Mouse (Mus musculus): ENCODE measurements around the gene Tlk1. TPM values are rescaled to one million over a fixed set of nuclear protein-coding genes. Genes with fewer than 3 reads are reported as not detected.

Tlk1 gene
- polyA plus RNA-seq, 1 experiment from 2014 or later: 20.2 TPM

GRCm38 (mm10) chr2:70856971-70857370 lies 31.4 kb upstream of the Tlk1 start:
- WGBS: 90% methylated on average over 3 of the region's 3 CpGs
- Histone ChIP-seq H3K27ac (ENCODE audit: low read length) (no peak overlapping the region), H3K4me1 (ENCODE audit: control insufficient read depth, insufficient read depth, low read length) (no peaks in the 10 kb centered on the region), H3K9ac (ENCODE audit: low read depth, low read length) (no peak overlapping the region), H3K4me3 (ENCODE audit: low read length) (no peak overlapping the region), H3K9me3 (ENCODE audit: control insufficient read depth, low read length) (peaks cover 2% of the 10 kb centered on the region; the same call in 1 of the 2 replicates), H3K27me3 (replicated peaks; ENCODE audit: control insufficient read depth, insufficient read depth, low read length) (no peaks in the 10 kb centered on the region), H3K36me3 (ENCODE audit: control insufficient read depth, insufficient read depth, low read length) (no peaks in the 10 kb centered on the region), H3K4me2 (ENCODE audit: low read depth, low read length) (no peak overlapping the region)
- no peak for ATAC-seq

DNA sequence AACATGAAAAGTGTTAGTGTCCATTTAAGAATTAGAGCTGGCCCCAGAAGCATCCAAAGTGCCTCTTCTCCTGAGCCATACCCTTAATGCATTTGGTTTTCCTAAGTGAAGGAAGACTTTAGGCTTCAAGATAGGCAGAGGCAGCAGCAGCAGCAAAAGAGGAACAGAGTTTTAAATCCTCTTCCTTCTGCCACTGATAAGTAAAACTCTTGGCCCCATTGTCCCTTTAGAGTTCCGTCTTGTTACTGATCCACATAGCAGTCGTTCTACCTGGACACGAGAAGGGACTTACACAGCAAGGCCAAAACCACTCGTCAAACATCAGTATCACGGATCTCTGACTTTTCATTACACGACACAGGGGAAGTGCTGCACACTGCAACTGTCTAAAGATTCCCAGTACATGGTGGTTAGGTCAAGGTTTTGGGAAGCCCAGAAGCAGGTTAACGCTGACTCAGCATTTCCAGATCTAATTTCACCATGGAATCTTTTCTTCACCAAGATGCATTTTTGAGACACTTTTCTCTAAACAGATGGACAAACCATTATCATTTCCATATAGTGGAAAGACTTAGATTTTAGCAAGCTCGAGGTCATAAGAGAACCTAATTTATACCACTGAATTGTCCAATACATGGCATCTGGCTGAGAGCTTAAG lies 28.8 kb upstream of the Tlk1 start:
- Histone ChIP-seq H3K9me3 (ENCODE audit: control insufficient read depth, low read length) (no peaks in the 10 kb centered on the region), H3K27ac (ENCODE audit: low read length) (no peak overlapping the region), H3K9ac (ENCODE audit: low read depth, low read length) (no peak overlapping the region), H3K36me3 (ENCODE audit: control insufficient read depth, insufficient read depth, low read length) (no peaks in the 10 kb centered on the region), H3K4me3 (ENCODE audit: low read length) (no peak overlapping the region), H3K27me3 (replicated peaks; ENCODE audit: control insufficient read depth, insufficient read depth, low read length) (no peaks in the 10 kb centered on the region), H3K4me2 (ENCODE audit: low read depth, low read length) (no peak overlapping the region), H3K4me1 (ENCODE audit: control insufficient read depth, insufficient read depth, low read length) (no peaks in the 10 kb centered on the region)
- no peak for ATAC-seq
- 90% methylated on average over 8 of the region's 8 CpGs for WGBS

DNA sequence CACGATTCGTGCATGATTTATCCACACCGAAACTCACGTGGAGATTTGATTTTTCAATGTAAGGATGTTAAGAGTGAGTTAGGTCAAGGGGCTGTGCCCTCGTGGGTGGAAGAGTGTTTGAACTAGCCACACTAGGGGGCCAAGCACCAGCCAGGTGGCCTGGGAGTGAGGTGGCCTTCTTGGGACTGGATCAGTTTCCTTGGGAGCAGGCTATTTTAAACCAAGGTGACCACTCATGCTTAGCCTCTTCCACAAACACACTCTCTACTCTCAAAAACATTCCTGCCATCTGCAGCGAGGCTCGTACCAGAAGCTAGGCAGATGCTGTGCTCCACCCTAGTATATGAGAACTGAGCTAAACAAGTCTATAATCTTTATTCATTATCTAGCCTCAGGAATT lies 27.8 kb upstream of the Tlk1 start:
- no peak overlapping the region for H3K27ac ChIP-seq (ENCODE audit: low read length)
- no peak overlapping the region for H3K9ac ChIP-seq (ENCODE audit: low read depth, low read length)
- no peak for ATAC-seq
- H3K4me3 ChIP-seq (ENCODE audit: low read length): no peak overlapping the region
- H3K36me3 ChIP-seq (ENCODE audit: control insufficient read depth, insufficient read depth, low read length): no peaks in the 10 kb centered on the region
- H3K9me3 ChIP-seq (ENCODE audit: control insufficient read depth, low read length): no peaks in the 10 kb centered on the region
- no peaks in the 10 kb centered on the region for H3K27me3 ChIP-seq (replicated peaks; ENCODE audit: control insufficient read depth, insufficient read depth, low read length)
- 60% methylated on average over 7 of the region's 7 CpGs for WGBS
- no peak overlapping the region for H3K4me2 ChIP-seq (ENCODE audit: low read depth, low read length)
- no peaks in the 10 kb centered on the region for H3K4me1 ChIP-seq (ENCODE audit: control insufficient read depth, insufficient read depth, low read length)

- Histone ChIP-seq H3K4me2 (ENCODE audit: low read depth, low read length) (no peak overlapping the region), H3K9me3 (ENCODE audit: control insufficient read depth, low read length) (no peaks in the 10 kb centered on the region), H3K9ac (ENCODE audit: low read depth, low read length) (no peak overlapping the region), H3K27ac (ENCODE audit: low read length) (no peak overlapping the region), H3K4me3 (ENCODE audit: low read length) (no peak overlapping the region), H3K4me1 (ENCODE audit: control insufficient read depth, insufficient read depth, low read length) (no peaks in the 10 kb centered on the region), H3K36me3 (ENCODE audit: control insufficient read depth, insufficient read depth, low read length) (no peaks in the 10 kb centered on the region), H3K27me3 (replicated peaks; ENCODE audit: control insufficient read depth, insufficient read depth, low read length) (no peaks in the 10 kb centered on the region)
- WGBS: 51% methylated on average over 11 of the region's 11 CpGs
- ATAC-seq: no peak
Observed at GRCm38 (mm10) chr2:70852796-70853221, 27.3 kb upstream of the Tlk1 start.

DNA sequence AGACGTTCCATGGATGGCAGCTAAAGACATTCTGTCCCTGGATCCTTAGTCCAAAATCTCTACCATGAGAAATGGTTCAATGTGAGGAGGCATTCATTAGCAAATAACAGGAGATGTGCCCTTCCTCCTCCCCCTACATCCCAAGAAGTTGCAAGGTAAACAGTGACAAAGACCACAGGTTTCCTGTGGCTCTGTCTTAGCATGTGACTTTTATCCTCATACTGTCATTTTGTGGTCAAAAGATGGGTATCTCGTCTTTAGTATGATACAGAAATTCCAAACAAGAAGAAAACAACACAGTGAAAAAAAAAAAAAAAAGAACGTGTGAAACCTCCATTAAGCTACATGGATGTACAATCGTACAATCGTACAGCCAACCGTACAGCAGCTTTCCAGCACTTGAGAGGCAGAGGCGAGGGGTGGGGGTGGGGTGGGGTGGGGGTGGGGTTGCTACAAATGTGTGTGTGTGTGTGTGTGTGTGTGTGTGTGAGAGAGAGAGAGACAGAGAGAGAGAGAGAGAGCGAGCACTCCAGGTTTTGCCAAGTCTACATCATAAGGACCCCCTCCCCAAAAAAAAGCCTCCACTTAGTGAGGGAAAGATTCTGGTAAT lies 26.8 kb upstream of the Tlk1 start:
- Histone ChIP-seq H3K36me3 (ENCODE audit: control insufficient read depth, insufficient read depth, low read length) (no peaks in the 10 kb centered on the region), H3K9ac (ENCODE audit: low read depth, low read length) (no peak overlapping the region), H3K27ac (ENCODE audit: low read length) (no peak overlapping the region), H3K4me3 (ENCODE audit: low read length) (no peak overlapping the region), H3K27me3 (replicated peaks; ENCODE audit: control insufficient read depth, insufficient read depth, low read length) (no peaks in the 10 kb centered on the region), H3K4me1 (ENCODE audit: control insufficient read depth, insufficient read depth, low read length) (no peaks in the 10 kb centered on the region), H3K4me2 (ENCODE audit: low read depth, low read length) (no peak overlapping the region), H3K9me3 (ENCODE audit: control insufficient read depth, low read length) (no peaks in the 10 kb centered on the region)
- 62% methylated on average over 8 of the region's 8 CpGs for WGBS
- no peak for ATAC-seq

DNA sequence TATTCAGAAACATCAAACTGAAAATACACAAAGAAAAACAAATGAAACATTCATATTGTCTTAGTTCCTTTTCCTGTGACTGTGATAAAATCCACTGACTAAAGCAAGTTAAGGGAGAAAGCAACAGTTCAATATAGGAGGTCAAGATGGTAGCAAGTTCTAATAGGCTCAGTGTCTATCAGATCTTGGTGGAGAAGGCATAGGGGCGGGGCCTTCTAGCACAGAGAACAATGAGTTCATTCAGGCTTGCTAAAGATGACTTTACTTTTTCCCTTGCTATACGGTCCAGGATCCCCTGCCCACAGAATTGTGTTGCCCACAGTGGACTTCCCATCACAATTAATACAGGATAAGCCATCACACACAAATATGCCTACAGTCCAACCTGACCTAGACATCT lies 20.3 kb upstream of the Tlk1 start:
- no peaks in the 10 kb centered on the region; the same call in 1 of the 2 replicates for H3K4me1 ChIP-seq (ENCODE audit: control insufficient read depth, insufficient read depth, low read length)
- H3K4me3 ChIP-seq (ENCODE audit: low read length): no peak overlapping the region
- 61% methylated on average over 2 of the region's 2 CpGs for WGBS
- no peak overlapping the region for H3K27ac ChIP-seq (ENCODE audit: low read length)
- ATAC-seq: no peak
- H3K9me3 ChIP-seq (ENCODE audit: control insufficient read depth, low read length): no peaks in the 10 kb centered on the region
- H3K4me2 ChIP-seq (ENCODE audit: low read depth, low read length): no peak overlapping the region
- no peaks in the 10 kb centered on the region for H3K27me3 ChIP-seq (replicated peaks; ENCODE audit: control insufficient read depth, insufficient read depth, low read length)
- H3K36me3 ChIP-seq (ENCODE audit: control insufficient read depth, insufficient read depth, low read length): no peaks in the 10 kb centered on the region
- no peak overlapping the region for H3K9ac ChIP-seq (ENCODE audit: low read depth, low read length)

DNA sequence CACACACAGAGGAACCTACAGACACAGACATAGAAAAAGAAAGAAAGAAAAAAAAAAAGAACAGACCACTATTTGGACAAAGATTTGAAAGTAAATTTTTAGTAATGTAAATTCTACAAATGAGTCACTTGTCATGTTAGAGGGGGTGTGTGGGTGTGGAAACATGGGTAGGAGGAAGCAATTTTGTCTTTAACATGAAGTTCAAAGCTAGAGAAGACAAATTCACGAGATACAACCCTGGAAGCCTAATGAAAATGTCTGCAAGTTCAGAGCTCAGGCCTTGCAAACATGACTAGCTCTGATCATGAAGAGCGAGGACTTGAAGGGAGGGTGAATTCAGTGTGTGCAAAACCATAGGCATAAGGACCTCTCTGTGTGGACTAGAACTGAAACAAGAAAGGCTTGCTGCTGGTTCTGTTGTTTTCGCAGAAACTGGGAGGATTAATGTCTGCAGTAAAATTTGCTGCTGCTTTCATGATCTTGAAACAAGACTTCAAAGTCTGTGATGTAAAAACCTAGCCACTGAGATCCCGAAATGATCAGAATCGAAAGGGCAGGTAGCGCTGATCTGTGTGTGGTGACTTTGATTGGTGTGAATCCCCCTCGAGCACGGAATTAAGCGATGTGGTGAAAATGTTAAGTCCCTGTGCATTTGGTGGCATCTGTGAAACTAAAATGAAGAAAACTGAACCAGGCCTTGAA lies 19.3 kb upstream of the Tlk1 start:
- H3K9ac ChIP-seq (ENCODE audit: low read depth, low read length): no peak overlapping the region
- H3K27me3 ChIP-seq (replicated peaks; ENCODE audit: control insufficient read depth, insufficient read depth, low read length): no peaks in the 10 kb centered on the region
- H3K4me3 ChIP-seq (ENCODE audit: low read length): no peak overlapping the region
- H3K36me3 ChIP-seq (ENCODE audit: control insufficient read depth, insufficient read depth, low read length): no peaks in the 10 kb centered on the region
- WGBS: 84% methylated on average over 9 of the region's 9 CpGs
- H3K9me3 ChIP-seq (ENCODE audit: control insufficient read depth, low read length): no peaks in the 10 kb centered on the region
- ATAC-seq: no peak
- no peak overlapping the region for H3K27ac ChIP-seq (ENCODE audit: low read length)
- H3K4me1 ChIP-seq (ENCODE audit: control insufficient read depth, insufficient read depth, low read length): no peaks in the 10 kb centered on the region; the same call in 1 of the 2 replicates
- no peak overlapping the region for H3K4me2 ChIP-seq (ENCODE audit: low read depth, low read length)

DNA sequence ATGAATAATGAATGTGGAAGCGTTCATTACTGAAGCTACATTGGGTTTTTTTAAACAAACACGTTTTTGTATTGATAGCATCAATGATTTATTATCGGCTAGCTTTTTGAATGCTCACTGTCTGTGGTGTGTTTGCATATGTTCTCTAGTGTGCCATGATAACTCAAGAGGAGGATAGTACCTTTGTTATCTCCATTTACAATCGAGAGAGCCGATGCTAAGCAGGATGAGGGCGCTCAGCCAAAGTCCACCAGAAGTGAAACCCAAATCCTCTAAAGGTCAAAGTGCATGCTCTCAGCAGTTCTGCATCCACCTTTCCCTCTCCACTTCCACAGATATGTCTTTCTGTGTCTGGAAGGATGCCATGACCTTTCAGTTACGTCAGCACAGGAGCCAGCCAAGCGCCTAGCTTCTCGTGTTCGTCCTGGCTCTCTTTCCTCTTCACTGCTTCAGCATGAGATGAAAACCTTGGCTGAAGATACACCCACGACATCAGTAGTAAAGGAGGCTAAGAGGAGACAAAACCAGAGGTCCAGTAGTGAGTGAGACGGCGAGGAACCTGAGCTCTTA lies 16.6 kb upstream of the Tlk1 start:
- Histone ChIP-seq H3K4me1 (ENCODE audit: control insufficient read depth, insufficient read depth, low read length) (no peaks in the 10 kb centered on the region; the same call in 1 of the 2 replicates), H3K36me3 (ENCODE audit: control insufficient read depth, insufficient read depth, low read length) (no peaks in the 10 kb centered on the region), H3K27ac (ENCODE audit: low read length) (no peak overlapping the region), H3K9ac (ENCODE audit: low read depth, low read length) (no peak overlapping the region), H3K27me3 (replicated peaks; ENCODE audit: control insufficient read depth, insufficient read depth, low read length) (no peaks in the 10 kb centered on the region), H3K9me3 (ENCODE audit: control insufficient read depth, low read length) (no peaks in the 10 kb centered on the region), H3K4me2 (ENCODE audit: low read depth, low read length) (no peak overlapping the region), H3K4me3 (ENCODE audit: low read length) (no peak overlapping the region)
- no peak for ATAC-seq
- WGBS: 43% methylated on average over 13 of the region's 13 CpGs

DNA sequence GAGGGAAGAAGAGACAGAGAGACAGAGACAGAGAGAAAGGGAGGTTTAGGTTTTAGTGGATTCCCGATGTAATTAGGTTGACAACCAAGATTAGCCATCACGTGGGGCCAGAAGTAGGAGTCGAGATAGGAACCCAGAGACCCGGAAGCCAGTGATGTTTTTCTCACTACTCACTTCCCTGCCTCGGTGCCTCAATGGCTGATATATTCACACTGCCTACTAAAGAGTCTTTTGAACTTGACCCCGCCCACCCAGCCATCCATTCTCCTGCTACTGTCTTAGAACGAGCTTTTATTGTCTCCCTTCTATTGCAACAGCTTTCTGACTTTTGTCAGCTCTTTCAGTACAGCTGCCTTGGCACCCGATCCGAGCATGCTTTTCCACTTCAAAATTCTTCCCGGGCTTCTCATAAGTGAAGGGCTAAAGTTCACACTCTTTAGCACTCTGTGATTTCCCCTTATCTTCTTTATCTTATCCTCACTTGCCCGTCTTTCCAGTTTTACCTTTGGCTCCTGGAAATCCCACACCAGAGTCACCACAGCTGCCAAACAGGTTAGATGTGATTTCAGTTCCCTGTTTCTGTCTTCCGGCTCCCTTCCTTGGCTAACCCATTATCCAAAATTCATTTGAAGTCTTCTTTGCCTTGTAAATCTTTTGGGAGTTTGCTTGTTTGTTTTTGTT lies 13.1 kb upstream of the Tlk1 start:
- Histone ChIP-seq H3K4me1 (ENCODE audit: control insufficient read depth, insufficient read depth, low read length) (no peaks in the 10 kb centered on the region; the same call in 1 of the 2 replicates), H3K36me3 (ENCODE audit: control insufficient read depth, insufficient read depth, low read length) (no peaks in the 10 kb centered on the region), H3K4me2 (ENCODE audit: low read depth, low read length) (peak overlapping the region; percentile 30), H3K27me3 (replicated peaks; ENCODE audit: control insufficient read depth, insufficient read depth, low read length) (no peaks in the 10 kb centered on the region), H3K9ac (ENCODE audit: low read depth, low read length) (no peak overlapping the region; the same call in 1 of the 2 replicates), H3K9me3 (ENCODE audit: control insufficient read depth, low read length) (no peaks in the 10 kb centered on the region), H3K27ac (ENCODE audit: low read length) (peak overlapping the region; percentile 84), H3K4me3 (ENCODE audit: low read length) (peak overlapping the region; percentile 22; the same call in 1 of the 2 replicates)
- 19% methylated on average over 12 of the region's 12 CpGs for WGBS
- ATAC-seq: peak; percentile 90
